Mouse (Mus musculus): Measurements from ENCODE around the gene Gm28041.
"Not testable (repeated sequence)": the region's sequence is repeated elsewhere in the genome, so short reads cannot be mapped to it uniquely, and the experiment has no call there.

- TF ChIP-seq CTCF (IDR thresholded peaks at IDR 0.05; ENCODE audit: borderline replicate concordance, extremely low read depth, insufficient read depth, insufficient read length); POLR2A (IDR thresholded peaks at IDR 0.05; ENCODE audit: borderline replicate concordance, extremely low read depth, insufficient read depth, insufficient read length, poor library complexity, severe bottlenecking): not testable (repeated sequence)
Observed at GRCm38 (mm10) chr13:67413634-67414033, 38.1 kb upstream of the Gm28041 start.
